Mouse (Mus musculus) kidney, postnatal 14 days (tissue): ENCODE data around the gene Gm15155.
"Not testable (repeated sequence)": the region's sequence is repeated elsewhere in the genome, so short reads cannot be mapped to it uniquely, and the experiment has no call there.

Experiments used
- DNase-seq: peaks from one replicate; pipeline ENCODE4 v3.0.0; 2022; ENCODE audit warnings: mixed read lengths

Gene Gm15155

DNA sequence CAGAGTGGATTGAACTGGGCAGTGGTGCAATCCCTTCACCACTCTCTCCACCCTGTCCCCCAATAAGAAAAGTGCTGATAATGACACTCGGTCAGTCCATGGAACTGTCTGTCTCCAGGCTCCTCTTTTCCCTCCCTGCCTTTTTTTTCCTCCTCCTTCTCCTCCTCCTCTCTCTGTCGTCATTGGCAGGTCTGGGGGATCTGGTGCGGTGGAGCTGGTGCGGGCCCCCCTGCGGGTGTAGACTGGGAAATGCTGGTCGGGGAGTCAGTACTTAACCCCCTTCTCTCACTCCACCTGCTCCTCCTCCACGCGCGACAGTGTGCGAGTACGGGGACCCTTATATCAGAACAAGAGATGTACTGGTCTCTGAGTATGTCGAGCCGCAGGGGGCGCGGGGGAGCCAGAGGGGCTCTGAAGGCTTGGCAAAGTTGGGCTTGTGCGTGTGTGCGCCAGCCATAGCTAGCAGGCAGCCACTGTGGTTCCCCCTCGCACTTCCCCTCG is at the start of gene Gm15155:
TSS of gene Gm15155 (plus strand) at position 401 of the 501 bp plus-strand sequence.
- DNase-seq, result no peak

DNA sequence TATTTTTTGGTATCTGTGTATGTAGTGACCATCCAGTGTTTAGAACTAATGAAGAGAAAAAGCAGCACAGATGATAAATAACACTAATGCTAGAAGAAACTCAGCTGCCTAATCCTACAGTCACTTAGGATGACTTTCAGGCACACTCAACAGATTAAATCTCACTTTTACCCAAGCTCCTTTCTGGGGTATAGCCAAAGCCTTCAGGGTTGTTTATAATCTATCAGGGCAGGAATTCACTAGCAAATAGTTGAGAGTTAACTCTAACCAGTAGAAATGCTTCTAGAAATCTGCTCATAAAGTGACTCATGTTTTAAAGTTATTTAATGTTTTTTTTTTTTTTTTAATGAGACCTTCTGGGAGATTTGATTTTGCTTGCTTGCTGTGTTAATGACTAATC is 44.8 kb upstream of the Gm15155 start:
- no peak for DNase-seq

DNA sequence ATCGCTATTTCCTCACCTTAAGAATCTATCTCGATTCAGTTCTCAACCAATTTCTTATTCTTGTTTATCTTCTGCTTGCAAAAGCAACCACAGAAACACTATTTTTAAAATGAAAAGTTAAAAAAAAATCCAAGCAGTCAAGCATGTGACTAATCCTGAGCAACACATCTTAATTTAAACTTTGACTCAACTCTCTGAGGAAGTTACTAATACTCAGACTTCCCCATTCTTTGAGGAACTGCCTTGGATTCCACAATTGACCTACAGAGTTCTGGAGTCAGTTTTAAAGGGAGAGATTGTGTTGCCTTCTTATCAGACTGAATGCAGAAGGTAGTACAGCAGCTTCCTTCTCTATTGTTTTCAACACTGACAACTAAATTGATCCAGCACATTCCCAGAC is 40.0 kb upstream of the Gm15155 start:
- no peak for DNase-seq

DNA sequence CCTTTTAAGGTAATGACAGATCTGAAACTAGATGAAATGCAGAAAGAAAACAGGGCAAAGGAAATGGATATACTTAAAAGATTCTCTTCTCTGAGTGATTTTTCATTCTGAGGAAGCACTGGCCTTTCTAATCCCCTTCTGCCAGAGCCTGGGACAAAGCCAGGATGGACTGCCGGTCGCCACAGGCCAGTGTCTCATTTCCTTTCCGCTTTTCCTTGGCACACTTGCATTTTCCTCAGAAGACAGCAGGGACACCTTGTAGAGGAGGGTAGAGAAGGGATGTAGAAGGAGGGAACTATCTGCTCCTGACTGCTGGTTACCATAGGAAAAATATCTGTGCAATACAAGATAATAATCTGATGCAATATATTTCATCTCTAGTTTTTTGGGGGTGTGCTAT is 33.1 kb upstream of the Gm15155 start:
- DNase-seq, result no peak

DNA sequence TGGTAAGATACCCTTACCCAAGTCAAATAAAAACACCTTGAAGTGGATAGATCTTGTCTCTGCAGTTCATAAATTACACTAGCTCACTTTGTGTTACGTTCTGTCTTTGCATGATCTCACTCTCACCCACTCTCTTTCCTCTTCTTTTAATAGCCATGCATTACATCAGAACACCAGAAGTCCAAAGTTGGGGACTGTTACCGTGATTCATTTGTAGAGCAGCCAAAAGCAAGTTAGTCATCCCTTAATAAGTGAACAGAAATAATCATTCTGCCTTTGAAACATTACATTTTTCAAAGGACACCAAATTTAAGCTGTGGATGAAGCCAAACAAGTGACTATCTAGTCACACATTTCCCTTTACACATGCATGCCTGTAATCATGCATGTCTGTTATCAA is 32.1 kb upstream of the Gm15155 start:
- DNase-seq, result no peak

DNA sequence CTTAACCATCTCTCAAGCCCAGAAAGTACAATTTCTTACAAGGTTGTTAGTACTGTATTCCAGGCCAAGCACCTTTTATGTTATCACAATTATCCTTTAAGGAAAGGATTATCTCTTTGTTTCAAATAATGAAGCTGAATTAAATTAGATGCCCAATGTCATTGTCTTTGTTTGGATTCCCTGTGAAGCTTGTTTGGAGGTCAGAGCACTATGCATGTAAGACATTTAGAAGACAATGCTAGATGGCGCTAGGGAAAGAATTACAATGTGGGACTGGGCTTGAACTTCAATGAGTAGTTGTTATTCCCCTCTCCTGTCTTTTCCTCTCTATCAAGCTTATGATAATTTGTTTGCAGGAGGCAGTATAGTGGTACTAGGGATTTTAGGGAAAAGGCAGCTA is 29.9 kb upstream of the Gm15155 start:
- DNase-seq, result no peak

DNA sequence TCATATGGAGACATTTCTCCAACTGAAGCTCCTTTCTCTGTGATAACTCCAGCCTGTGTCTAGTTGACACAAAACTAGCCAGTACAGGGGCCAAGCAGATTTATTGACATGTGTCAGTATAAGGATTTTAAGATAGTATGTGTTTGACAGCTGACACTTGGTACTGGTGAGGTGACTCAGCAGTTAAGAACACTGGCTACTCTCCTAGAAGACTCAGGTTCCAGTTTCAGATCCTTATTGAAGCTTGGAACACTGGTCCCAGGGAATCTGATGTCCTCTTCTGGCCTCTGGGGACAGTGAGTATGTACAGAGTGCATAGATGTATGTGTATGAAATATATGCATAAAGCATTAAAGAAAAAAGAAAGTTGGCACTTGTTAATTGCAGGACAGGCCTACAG is 28.2 kb upstream of the Gm15155 start:
- no peak for DNase-seq

DNA sequence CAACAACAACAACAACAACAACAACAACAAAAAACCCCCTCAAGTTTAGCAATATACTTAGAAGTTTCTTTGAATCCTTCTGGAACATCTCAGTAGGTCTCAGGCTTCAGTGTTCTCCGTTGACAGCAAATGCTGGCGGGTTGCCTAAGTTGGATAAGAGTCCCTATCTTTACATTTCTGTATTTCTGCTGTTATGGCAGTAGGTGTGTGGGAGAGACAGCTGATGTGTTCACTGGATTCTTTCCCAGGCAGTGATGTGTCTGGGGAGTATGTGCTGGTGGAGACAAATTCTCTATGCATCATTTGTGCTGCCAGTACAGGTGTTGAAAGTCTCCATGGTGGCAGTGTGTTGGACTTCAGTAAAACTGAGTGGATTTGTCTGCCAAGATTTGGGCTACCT is 23.3 kb upstream of the Gm15155 start:
- DNase-seq, result no peak

DNA sequence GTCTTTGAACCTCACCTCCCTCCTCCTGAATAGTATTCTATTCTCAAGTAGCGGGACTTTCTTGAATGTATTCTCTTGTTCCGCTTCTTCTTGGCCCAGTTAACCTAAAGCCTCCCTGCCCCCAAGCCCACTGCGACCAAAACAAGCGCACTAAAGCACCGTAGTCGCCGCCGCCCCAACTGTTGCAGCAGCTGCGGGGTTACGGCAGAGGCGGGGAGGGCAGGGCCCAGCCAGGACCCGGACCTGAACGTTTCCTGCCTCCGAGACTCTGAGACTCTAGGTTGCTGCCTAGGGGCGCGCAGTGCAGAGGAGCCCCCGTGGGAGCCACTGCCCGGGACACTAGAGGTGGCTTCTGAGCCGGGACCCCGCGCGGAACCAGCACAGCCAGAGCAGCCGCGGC is 2.0 kb upstream of the Gm15155 start:
- no peak for DNase-seq

DNA sequence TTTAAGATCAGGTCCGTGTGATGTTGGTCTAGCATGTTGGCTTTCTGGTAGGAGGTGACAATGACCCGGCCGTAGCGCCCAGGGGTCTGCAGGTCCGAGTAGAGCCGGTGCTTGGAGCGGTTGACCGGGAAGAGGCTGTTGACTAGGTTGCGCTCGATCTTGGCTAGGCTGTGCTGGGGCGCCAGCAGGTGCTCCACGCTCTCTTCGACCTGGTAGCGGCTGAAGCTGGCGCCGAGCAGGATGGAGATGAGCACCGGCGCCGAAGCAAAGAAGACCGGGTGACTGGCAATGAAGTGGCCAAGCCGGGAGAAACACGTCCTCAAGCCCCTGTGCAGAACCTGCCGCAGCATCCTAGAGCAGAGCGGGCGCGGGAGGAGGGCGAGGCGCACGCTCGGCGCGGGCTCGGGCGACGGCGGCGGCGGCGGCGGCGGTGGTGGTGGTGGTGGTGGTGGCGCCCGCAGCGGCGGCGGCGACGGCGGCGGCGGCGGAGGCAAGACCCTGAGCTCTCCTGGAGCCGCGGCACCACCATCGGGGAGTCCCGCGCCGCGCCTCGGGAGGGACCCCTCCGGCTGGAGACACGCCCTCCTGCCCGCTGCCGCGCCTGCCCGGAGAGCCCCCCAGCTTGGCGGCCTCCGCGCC is 1.5 kb upstream of the Gm15155 start:
- DNase-seq, result no peak

DNA sequence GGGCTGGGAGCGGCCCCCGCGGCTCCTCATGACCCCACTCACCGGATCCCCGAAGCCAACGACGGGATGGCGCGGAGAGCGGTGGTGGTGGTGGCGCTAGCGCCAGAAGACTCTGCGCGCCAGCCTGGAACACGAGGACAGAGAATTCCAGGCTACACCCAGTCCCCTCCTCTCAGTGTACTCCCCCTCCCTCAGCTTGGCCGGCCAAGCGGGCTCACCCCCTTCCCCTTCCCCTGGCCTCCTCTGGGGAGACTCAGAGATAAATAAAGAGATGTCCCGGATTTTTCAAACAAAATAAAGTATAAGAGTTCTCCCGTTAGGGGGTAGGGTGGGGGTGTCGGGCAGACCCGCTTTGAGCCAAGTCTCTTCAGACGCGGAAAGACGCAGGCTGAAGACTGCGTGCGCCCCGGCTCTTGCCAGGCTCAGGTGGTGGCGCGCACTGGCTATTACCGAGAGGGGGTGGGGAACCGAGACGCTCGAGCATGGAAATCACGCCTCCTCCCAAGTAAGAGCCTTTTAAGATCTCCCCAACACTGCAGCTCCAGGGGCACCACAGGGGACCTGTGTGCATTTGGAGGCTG is 750 bp upstream of the Gm15155 start, which contains the start of gene Ptchd1:
TSS of gene Ptchd1 (minus strand) at position 114 of the 581 bp plus-strand sequence.
- no peak for DNase-seq

DNA sequence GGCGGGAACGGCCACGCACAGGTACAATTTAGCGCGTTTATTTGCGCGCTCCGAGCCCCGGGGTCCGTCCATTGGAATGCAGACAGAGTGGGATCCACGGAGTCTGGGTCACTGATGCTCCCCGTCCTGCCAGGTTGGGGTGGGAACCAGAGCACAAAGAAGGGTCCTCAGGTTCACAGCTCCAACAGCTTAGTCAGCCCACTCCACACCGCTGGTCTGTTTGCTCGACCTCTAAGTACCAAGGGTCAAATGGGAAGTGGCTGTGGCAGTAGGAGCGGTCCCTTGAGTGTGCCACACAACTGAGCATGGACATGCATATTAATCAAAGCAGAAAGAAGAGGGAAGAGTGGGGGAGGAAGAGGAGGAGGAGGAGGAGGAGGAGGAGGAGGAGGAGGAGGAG is 354 bp downstream of the Gm15155 start:
- DNase-seq, result no peak

DNA sequence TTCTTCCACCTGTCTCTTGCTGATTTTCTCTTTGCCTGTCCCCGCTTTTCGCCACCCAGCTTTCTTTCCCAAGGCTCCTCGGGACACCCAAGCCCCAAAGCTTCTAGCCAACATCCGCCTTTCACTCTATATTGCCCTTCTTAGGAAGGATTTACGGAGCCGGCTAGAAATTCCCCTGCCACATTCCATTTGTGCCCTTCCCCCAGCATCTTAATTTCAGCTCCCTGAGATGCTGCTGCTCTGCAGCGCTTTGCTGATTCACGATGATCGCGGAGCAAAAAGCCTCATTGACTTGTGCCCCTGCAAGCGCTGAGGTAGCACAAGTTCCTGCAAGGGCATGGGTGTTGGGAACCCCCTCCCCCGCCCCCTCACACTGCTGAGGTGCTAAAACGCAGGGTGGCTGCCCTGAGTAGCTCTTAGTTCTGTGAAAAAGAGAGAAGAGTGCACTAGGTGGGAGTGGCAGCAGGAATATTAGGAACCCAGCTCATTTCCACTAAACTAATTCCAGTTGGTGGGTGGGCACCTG is 1.2 kb downstream of the Gm15155 start:
- no peak for DNase-seq

DNA sequence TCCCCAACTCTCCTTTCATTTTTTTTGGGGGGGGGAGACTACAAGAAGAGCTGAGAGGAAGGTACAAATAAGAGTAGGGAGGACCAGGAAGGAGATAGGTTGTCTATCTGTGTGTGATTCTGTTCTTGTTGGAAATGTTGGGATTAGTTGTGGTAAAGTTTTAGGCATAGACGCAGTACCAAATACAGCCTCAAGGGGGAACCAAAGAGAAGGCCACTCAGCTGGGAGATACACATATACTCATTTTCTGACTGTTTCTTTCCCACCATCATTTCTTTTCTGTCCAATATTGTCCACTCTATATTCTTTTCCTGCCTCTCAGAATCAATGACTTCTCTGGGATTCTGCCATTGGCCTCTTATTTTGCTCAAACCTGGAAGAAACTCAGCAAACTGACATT is 19.4 kb downstream of the Gm15155 start:
- DNase-seq, result peak; percentile 9

DNA sequence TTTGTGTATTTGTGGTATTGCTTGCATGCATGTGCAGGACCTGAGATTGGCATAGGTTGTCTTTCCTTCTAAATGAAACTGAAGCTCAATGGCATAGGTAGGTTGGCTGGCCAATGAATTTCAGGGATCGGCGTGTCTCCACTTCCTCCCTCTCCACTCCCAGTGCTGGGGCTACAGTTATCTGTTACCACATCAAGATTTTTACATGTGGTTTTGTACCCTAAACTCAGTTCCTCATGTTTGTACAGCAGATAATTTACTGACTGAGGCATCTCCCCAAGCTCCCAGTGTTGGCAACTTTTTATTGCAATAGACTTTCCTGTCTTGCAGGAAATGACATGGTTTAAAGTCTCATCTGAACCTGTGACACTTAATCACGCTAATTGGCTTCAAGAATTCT is 21.4 kb downstream of the Gm15155 start:
- DNase-seq, result no peak

DNA sequence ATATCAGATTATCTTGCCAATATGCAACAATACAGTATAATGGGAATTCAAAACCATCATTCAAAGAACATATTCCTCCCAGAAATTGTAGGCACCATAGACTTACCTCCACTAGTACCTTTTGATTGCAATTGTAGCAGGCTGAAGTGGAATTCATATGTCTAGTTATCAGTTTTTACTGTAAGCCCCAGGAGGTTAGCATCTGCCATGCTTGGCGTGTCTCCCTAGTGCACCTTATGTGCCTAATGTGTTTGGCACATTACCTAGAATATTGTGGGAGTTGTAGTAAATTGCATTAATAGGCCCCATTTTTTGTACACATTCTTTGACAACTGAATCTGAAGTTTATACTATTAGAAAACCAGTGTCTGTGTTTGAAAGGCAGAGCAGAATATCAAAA is 33.4 kb downstream of the Gm15155 start:
- DNase-seq, result no peak

DNA sequence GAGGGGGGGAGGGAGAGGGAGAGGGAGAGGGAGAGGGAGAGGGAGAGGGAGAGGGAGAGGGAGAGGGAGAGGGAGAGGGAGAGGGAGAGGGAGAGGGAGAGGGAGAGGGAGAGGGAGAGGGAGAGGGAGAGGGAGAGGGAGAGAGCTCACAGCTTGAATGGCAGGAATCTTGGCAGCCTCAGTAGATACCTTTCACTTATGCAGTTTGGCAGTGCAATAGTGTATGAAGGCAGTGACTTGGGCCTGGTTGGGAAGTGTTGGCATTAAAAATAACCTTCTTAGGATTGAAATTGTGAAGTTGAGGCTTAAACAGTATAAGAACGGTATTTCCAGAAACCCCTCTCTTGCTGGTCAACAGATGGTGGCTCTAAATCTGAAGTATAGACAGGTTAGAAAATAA is 65.9 kb downstream of the Gm15155 start:
- DNase-seq, result not testable (repeated sequence)

DNA sequence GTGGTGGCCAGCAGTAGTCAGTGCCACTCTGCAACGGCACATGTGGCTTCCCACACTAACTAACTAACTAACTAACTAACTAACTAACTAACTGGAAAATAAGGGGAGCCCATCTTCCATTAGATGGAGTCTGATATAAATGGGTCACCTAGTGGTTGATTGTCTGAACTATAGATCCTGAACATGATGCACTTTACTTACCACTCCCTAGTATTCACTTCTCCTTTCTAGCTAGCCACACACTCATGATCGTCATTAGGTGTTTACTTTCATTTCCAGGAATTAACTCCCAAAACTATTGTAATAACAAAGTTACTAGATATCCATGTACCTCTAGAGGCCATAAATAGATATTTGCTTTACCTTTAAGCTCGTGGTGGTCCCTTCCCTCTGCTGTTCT is 99.6 kb downstream of the Gm15155 start:
- no peak for DNase-seq

DNA sequence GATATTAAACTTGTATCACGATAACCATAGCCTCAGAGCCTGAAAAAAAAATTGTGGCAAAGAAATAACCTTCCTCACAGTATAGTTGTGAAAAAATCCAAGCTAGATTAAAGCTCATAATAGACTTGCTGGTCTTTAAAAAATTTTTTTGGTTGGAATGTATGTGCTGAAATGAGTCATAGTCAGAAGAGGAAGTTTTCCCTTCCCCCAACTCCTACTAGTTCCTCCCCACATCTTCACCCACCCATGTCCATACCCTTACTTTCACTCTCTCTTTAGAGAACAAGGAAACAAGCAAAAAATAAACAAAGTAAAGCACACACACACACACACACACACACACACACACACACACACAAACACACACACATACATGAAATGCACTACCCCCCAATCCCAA is 103.8 kb downstream of the Gm15155 start:
- DNase-seq, result no peak

DNA sequence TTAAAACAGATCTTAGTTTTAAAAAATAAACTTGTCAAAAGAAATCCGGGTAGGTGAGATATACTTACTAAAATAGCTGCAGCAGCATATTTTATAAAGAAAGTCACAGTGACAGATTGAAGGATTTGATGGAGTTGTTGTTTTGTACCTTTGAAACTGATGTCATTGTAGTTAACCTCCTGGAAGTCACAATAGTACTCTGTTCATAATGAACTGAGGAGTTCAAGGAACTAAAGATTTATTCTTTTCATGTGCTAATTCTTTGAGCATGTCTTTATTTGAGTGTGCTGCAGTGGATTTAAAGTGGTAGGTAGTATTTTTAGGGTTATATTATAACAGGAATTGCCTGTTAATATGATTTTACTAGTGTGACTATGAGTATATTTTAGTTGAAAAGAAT is 263.6 kb downstream of the Gm15155 start:
- DNase-seq, result no peak

DNA sequence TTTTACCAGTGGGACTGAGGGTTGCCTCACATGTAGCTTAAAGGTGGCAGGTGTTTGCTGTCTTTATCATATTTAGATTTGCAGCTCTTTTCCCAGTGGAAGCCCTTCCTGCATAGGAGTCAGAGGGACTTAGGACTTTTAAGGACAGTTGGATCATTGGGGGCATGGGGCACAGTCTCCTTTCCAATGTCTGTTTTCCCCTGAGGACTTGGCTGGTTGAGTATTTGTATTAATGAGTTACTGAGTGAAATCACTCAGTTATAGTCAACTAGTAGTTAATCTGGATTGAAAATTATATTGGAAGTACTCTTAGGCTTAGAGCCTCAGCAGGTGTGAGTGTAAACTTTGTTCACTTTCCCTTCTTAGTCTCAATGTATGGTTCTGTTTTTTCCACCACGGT is 275.5 kb downstream of the Gm15155 start:
- DNase-seq, result peak; percentile 21

DNA sequence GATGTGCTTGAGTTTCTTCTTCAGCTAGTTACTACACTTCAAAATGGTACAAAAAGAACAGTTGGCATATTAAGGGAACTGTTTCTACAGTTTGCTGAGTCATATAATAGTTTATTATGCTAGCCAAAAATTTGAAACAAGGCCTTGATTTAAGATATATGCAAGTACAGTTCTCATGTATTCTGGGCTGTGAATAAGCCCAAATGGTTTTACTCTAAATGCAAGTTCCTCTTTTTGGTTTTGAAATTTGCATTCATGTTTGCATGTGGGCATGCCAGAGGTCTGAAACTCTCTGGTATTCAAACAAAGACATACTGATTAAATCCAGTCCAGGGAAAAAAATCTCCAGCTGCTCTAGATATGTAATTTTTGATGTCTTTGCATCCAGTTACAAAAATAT is 277.2 kb downstream of the Gm15155 start:
- DNase-seq, result no peak

DNA sequence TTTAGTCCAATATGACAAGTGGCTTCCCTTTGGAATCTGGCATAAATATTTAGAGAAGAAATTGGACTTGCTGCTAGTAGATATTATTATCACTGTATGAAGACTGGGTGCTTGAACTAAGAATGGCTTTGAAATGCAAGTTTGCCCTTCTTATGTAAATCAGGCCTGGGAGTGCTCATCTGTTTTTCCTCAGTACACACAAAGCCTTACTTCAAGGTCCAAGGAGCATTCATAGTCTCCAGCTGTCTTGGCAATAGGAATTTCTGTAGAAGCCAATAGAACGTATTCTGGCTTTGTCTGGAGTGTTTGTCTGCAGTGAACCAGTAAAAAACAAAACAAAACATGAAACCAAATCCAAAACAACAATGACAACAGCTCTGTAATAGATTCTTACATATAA is 278.6 kb downstream of the Gm15155 start:
- DNase-seq, result no peak

DNA sequence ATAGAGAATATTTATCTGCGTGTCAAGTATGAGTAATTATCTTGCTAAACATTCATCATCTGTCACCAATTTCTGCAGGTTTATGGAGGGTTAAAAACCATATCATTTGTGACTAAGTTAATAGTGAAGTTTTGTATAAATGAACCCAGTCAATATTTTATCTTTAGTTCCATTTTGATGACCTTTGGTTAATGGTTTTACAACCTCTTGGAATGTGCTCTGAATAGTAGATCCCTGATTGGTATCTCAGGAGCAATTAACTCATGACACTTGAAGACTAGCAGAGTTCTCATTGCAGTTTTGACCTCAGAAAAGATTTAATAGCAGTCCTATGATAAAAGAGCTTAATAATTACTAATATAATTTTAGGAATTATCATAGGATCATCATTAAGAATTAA is 385.2 kb downstream of the Gm15155 start:
- no peak for DNase-seq

DNA sequence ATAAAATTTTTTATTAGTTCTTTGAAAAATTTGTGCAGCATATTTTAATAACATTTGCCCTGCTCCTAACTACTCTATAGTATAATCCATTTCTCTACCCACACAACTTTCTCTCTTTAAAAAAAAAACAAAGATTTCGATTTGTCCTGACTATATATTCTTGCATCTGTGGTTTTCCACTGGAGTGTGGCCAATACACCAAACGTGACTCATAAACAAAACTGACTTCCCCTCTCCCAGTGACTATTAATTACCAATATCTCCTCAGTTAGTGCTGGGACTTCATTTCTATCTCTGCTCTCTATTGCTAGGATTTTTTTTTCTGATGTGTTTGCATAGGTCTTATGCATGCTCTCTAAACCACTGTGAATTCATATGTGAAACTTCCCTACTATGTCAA is 531.2 kb downstream of the Gm15155 start:
- no peak for DNase-seq
